ENCODE assay signal across 8 mouse cellular contexts in the genomic region with DNA sequence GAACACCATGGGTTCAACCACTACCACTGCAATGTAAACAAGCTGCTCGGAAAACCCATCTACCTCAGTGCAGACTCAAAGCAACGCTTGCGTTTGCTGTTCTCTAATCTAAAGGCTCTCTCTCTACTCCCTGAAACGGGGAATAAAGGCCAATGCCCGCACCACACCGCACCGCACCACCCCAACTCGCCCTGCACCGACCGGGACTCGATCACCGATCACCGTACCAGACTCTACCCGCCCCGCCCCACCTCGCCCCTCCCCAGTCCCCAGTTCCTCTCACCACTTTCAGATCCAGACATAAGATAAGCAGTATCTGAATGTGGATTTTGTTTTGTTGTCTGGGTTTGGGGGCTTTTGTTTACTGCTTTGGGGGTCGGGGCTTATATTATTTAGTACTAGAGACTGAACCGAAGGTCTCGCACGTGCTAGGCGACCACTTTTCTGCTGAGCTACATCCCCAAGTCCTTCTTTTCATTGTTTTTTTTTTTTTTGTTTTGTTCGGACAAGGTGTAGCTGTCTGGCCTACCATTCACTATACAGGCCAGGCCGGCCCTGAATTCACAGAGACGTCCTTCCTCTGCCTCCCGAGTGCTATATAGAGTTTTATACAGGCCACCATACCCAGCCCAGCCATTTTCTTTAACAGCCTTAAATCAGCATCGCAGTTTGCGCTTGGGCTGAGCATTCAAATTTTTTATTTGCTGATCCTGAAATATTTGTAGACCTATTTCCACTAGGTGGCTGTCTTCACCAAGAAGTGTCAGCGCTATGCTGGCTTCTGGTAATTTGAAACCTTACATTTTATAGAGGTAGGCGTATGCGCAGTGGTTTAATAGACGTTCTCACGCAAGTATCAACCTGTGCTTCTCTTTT. TPM values are rescaled to one million over a fixed set of nuclear protein-coding genes. Genes with fewer than 3 reads are reported as not detected.
A peak's percentile ranks its signal among the peaks of the same experiment; 100 is the strongest.
DNase-seq lines count a peak whose midpoint lies in the region; ATAC-seq lines count a peak whose summit lies in the region.

No protein-coding gene starts in this region.

- H3K9me3 ChIP-seq in limb, embryonic 15.5 days: no peaks in the 10 kb centered on the region

- H3K4me2 ChIP-seq in limb, embryonic 15.5 days: peak overlapping the region; percentile 41

- peaks cover 19% of the 10 kb centered on the region for H3K4me1 ChIP-seq in limb, embryonic 15.5 days

- no peak overlapping the region for H3K9ac ChIP-seq in limb, embryonic 15.5 days

- ATAC-seq in limb, embryonic 15.5 days (ENCODE audit: insufficient number of reproducible peaks, low FRiP score, low TSS enrichment, low read depth): peak; percentile 76
- ATAC-seq in monocyte, adult 5-6 weeks (replicated peaks; ENCODE audit: insufficient number of reproducible peaks, low FRiP score, low TSS enrichment, poor library complexity, severe bottlenecking): peak; percentile 70

- H3K27me3 ChIP-seq in limb, embryonic 15.5 days: no peaks in the 10 kb centered on the region

- peak; percentile 32 for DNase-seq in 3134 (ENCODE audit: extremely low read depth, insufficient read length, low spot score)
- DNase-seq in ES-CJ7 (ENCODE audit: low read depth, low spot score): peak; percentile 81
- peak; percentile 27 to 50 for DNase-seq in cerebellum, postnatal 36 days
- peak; percentile 66 for DNase-seq in heart, adult 8-10 months (ENCODE audit: low spot score)
- peak; percentile 38 for DNase-seq in kidney, adult 18-20 months
- DNase-seq in ovary, postnatal 10 days (ENCODE audit: low spot score): no peak

- no peak overlapping the region for H3K27ac ChIP-seq in limb, embryonic 15.5 days

- H3K36me3 ChIP-seq in limb, embryonic 15.5 days: no peaks in the 10 kb centered on the region

- H3K4me3 ChIP-seq in limb, embryonic 15.5 days: peak overlapping the region; percentile 29

- 12% methylated on average over 32 of the region's 32 CpGs for WGBS in limb, embryonic 15.5 days

RNA-seq across cellular contexts. Expression of a gene that starts 18.4 kb away (rescaled TPM):
- total RNA-seq in heart, adult 8-10 months (2022): 10 to 100 TPM; 62.7 to 82.4 (median 71.7) TPM
- 31.9 and 45.7 TPM in 2 replicates for polyA plus RNA-seq in limb, embryonic 15.5 days (2015; fragmentation: Nextera tagmentation; extraction: Ambion mirVana)
- total RNA-seq in monocyte, adult 5-6 weeks (2017): 175 to 230 TPM (median 207 TPM) in 3 replicates
